Mouse (Mus musculus): ENCODE measurements around the gene 2410002F23Rik. TPM values are rescaled to one million over a fixed set of nuclear protein-coding genes. Genes with fewer than 3 reads are reported as not detected.

The 2410002F23Rik gene
- total and polyA plus RNA-seq, 2 experiments, result 6.1 to 30.1 TPM

Other genes starting within 250 kb of the 2410002F23Rik start
- gene Klk1b26, start 234.6 kb upstream of the 2410002F23Rik start, total RNA-seq (2014; rRNA removed), result not detected in 2 replicates
- not detected in 2 replicates for gene Klk1b26, start 234.6 kb upstream of the 2410002F23Rik start, polyA plus RNA-seq (2012; rRNA removed)
- not detected in 2 replicates for gene Klk1b27, start 194.4 kb upstream of the 2410002F23Rik start, total RNA-seq (2014; rRNA removed)
- 0.10 TPM in 1 of 2 replicates, not detected in the other for gene Klk1b27, start 194.4 kb upstream of the 2410002F23Rik start, polyA plus RNA-seq (2012; rRNA removed)
- gene Klk1b21, start 144.4 kb upstream of the 2410002F23Rik start, total RNA-seq (2014; rRNA removed), result not detected in 2 replicates
- gene Klk1b21, start 144.4 kb upstream of the 2410002F23Rik start, polyA plus RNA-seq (2012; rRNA removed), result not detected in 2 replicates
- gene Klk1b22, start 134.0 kb upstream of the 2410002F23Rik start, total RNA-seq (2014; rRNA removed), result not detected in 2 replicates
- gene Klk1b22, start 134.0 kb upstream of the 2410002F23Rik start, polyA plus RNA-seq (2012; rRNA removed), result 0.51 TPM in 1 of 2 replicates, not detected in the other
- not detected in 2 replicates for gene Klk1b16, start 110.0 kb upstream of the 2410002F23Rik start, total RNA-seq (2014; rRNA removed)
- not detected in 2 replicates for gene Klk1b16, start 110.0 kb upstream of the 2410002F23Rik start, polyA plus RNA-seq (2012; rRNA removed)
- not detected in 2 replicates for gene Klk1b24, start 58.5 kb upstream of the 2410002F23Rik start, total RNA-seq (2014; rRNA removed)
- gene Klk1b24, start 58.5 kb upstream of the 2410002F23Rik start, polyA plus RNA-seq (2012; rRNA removed), result not detected in 2 replicates
- not detected in 2 replicates for gene Klk1b3, start 48.5 kb upstream of the 2410002F23Rik start, total RNA-seq (2014; rRNA removed)
- gene Klk1b3, start 48.5 kb upstream of the 2410002F23Rik start, polyA plus RNA-seq (2012; rRNA removed), result not detected in 2 replicates
- gene Klk1b4, start 39.3 kb upstream of the 2410002F23Rik start, total RNA-seq (2014; rRNA removed), result 2.0 and 2.6 TPM in 2 replicates
- gene Klk1b4, start 39.3 kb upstream of the 2410002F23Rik start, polyA plus RNA-seq (2012; rRNA removed), result 4.5 and 7.4 TPM in 2 replicates
- gene Klk1b5, start 30.8 kb upstream of the 2410002F23Rik start, total RNA-seq (2014; rRNA removed), result 0.28 TPM in 1 of 2 replicates, not detected in the other
- gene Klk1b5, start 30.8 kb upstream of the 2410002F23Rik start, polyA plus RNA-seq (2012; rRNA removed), result not detected in 2 replicates
- gene Klk1, start 21.4 kb upstream of the 2410002F23Rik start, total RNA-seq (2014; rRNA removed), result 2.2 and 11.1 TPM in 2 replicates
- gene Klk1, start 21.4 kb upstream of the 2410002F23Rik start, polyA plus RNA-seq (2012; rRNA removed), result 0.57 and 1.9 TPM in 2 replicates
- gene Gm36864, start 10.5 kb upstream of the 2410002F23Rik start, total RNA-seq (2014; rRNA removed), result not detected in 2 replicates
- gene Gm36864, start 10.5 kb upstream of the 2410002F23Rik start, polyA plus RNA-seq (2012; rRNA removed), result not detected in 2 replicates
- 0.18 and 0.20 TPM in 2 replicates for gene 1700028J19Rik, start within 50 bp of the 2410002F23Rik start, total RNA-seq (2014; rRNA removed)
- gene 1700028J19Rik, start within 50 bp of the 2410002F23Rik start, polyA plus RNA-seq (2012; rRNA removed), result 0.77 and 1.4 TPM in 2 replicates
- gene Acp4, start 10.7 kb downstream of the 2410002F23Rik start, total RNA-seq (2014; rRNA removed), result not detected in 2 replicates
- not detected in 2 replicates for gene Acp4, start 10.7 kb downstream of the 2410002F23Rik start, polyA plus RNA-seq (2012; rRNA removed)
- gene Gm15517, start 14.7 kb downstream of the 2410002F23Rik start, total RNA-seq (2014; rRNA removed), result not detected in 2 replicates
- gene Gm15517, start 14.7 kb downstream of the 2410002F23Rik start, polyA plus RNA-seq (2012; rRNA removed), result not detected in 2 replicates
- gene Clec11a, start 60.2 kb downstream of the 2410002F23Rik start, total RNA-seq (2014; rRNA removed), result 1.3 and 1.9 TPM in 2 replicates
- gene Clec11a, start 60.2 kb downstream of the 2410002F23Rik start, polyA plus RNA-seq (2012; rRNA removed), result 2.0 and 2.4 TPM in 2 replicates
- gene Shank1, start 63.5 kb downstream of the 2410002F23Rik start, total RNA-seq (2014; rRNA removed), result under 0.01 TPM in 1 of 2 replicates, not detected in the other
- gene Shank1, start 63.5 kb downstream of the 2410002F23Rik start, polyA plus RNA-seq (2012; rRNA removed), result 0.04 and 0.06 TPM in 2 replicates
- 1.4 and 2.6 TPM in 2 replicates for gene Syt3, start 137.4 kb downstream of the 2410002F23Rik start, total RNA-seq (2014; rRNA removed)
- gene Syt3, start 137.4 kb downstream of the 2410002F23Rik start, polyA plus RNA-seq (2012; rRNA removed), result 4.9 and 7.1 TPM in 2 replicates
- not detected in 2 replicates for gene 1700008O03Rik, start 139.1 kb downstream of the 2410002F23Rik start, total RNA-seq (2014; rRNA removed)
- 0.22 and 0.27 TPM in 2 replicates for gene 1700008O03Rik, start 139.1 kb downstream of the 2410002F23Rik start, polyA plus RNA-seq (2012; rRNA removed)
- 0.07 TPM in 1 of 2 replicates, not detected in the other for gene Lrrc4b, start 182.3 kb downstream of the 2410002F23Rik start, total RNA-seq (2014; rRNA removed)
- gene Lrrc4b, start 182.3 kb downstream of the 2410002F23Rik start, polyA plus RNA-seq (2012; rRNA removed), result not detected in 2 replicates
- gene Aspdh, start 218.7 kb downstream of the 2410002F23Rik start, total RNA-seq (2014; rRNA removed), result 146 and 158 TPM in 2 replicates
- gene Aspdh, start 218.7 kb downstream of the 2410002F23Rik start, polyA plus RNA-seq (2012; rRNA removed), result 537 and 608 TPM in 2 replicates
- 25.5 and 27.1 TPM in 2 replicates for gene Josd2, start 221.3 kb downstream of the 2410002F23Rik start, total RNA-seq (2014; rRNA removed)
- gene Josd2, start 221.3 kb downstream of the 2410002F23Rik start, polyA plus RNA-seq (2012; rRNA removed), result 99.7 and 206 TPM in 2 replicates
- 29.7 and 40.5 TPM in 2 replicates for gene Emc10, start 249.8 kb downstream of the 2410002F23Rik start, total RNA-seq (2014; rRNA removed)
- gene Emc10, start 249.8 kb downstream of the 2410002F23Rik start, polyA plus RNA-seq (2012; rRNA removed), result 227 and 287 TPM in 2 replicates
- gene Fam71e1, start 249.9 kb downstream of the 2410002F23Rik start, total RNA-seq (2014; rRNA removed), result 1.7 and 1.8 TPM in 2 replicates
- gene Fam71e1, start 249.9 kb downstream of the 2410002F23Rik start, polyA plus RNA-seq (2012; rRNA removed), result 4.1 and 4.7 TPM in 2 replicates

Measured in liver, adult 2 months (tissue).